Mouse (Mus musculus) c-Kit-positive CD71-negative TER-119-negative erythroid progenitor cells, embryonic 14.5 days (primary cell): Measurements from ENCODE around the gene Kctd21.

Source experiments
- DNase-seq: peaks from one replicate; pipeline ENCODE4 v3.0.0-alpha.2; 2013; ENCODE audit warnings: low read depth

Gene Kctd21

DNA sequence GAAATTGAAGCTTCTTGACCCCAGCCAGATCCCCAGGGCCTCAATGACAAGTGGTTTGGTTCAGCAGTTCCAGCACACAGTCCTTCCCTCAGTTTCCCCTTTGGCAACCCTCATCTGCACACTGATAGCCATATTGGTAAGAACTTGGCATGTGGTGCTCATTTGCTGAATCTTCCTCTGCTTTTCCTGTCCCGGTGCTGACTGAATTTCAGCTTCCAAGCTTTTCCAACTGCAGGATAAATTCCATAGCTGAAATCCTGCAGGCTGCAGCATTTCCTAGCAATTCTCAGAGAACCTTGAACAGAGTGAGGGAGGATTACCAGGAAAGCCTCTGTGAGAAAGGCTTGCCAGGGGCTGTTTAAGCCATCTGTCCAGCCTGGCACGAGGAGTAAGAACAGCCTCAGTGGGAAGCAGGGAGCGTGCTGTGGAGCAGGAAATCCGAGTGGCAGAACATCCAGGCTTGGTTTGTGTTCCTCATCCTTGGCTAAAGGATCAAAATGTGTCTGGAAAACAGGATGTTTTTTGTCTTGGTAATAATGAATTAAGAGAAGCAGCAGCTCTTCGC is 54.8 kb downstream of the Kctd21 start:
- DNase-seq: no peak

DNA sequence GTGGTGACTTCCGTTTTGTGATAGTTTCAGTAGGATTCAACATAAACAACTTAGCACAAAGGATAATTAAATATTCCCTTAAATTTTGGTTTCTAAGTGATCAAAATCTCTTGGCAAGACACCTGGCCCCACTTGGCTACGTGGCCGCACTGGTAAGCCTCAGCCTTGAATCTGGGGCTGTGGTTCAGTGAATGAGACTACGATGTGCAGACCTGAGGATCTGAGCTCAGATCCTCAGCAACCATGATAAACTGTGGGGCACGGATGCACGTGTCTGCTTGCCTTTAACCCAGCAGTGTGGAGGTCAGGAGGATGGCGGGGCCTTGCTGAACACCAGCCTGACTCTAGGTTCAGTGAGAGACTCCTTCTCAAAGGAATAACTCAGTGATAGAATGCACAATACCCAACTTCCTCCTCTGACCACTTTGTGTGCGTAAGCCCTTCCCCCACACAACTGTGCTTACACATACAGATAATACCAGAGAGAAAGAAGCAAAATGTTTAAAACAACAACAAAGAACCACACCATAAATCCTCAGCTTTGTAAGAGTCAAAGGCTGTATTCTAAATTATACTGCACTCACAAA is 55.5 kb downstream of the Kctd21 start:
- DNase-seq: no peak

GRCm38 (mm10) chr7:97388541-97388940 is 56.4 kb downstream of the Kctd21 start:
- no peak for DNase-seq

DNA sequence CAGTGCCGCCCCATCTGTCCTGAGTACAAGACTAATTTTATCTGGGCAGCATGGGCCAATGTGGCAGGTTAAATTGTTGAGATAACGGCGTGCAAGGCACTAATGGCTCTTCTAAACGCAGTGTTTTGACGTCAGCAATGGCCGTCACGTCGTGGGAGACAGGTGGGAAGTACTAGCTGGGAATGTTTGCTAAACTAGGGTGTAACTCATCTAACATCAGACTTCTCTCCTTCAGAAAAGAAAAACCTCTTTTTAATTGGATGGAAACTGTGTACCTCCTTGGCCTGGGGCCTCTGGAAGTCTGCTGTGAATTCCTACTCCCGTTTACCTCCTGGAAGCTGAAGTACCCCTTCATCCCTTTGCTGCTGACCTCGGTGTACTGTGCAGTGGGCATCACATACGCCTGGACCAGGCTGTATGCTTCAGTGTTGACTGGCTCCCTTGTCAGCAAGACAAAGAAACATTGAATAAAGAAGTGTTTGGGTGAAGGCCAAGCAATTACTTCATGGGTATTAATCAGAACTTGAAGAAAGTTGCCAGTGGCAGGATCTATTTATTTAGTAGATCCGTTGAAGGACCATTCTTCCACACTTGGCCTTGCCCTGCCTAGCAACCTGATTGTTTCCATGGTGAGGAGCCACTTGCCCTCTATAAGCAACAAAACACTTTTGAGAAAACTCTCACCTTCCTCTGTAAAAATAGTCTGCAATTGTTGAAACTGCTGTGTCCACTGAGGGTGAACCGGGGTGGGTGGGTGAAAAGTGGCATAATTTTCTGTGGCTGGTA is 59.4 kb downstream of the Kctd21 start:
- no peak for DNase-seq

- DNase-seq: no peak
These were observed 59.9 kb downstream of the Kctd21 start for GRCm38 (mm10) chr7:97392079-97392445.

DNA sequence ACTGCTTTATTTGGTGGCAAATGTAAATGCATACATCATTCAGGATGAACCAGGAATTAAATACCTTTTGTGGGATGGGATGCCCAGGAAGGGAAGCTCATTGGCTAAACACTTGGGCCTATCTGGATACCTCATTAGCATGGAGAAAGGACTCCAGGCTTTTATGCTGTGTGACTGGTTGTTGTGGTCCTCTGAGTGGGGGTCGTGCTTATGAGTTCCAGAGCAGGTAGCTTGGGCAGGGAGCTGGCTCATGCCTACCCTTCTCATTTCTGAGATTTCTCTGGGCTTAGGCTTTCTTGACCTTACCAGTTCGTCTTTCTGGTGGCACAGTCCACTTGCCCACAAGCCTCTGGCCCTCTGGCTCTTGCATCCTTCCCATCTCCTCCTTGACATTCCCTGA is 62.2 kb downstream of the Kctd21 start:
- DNase-seq: no peak

DNA sequence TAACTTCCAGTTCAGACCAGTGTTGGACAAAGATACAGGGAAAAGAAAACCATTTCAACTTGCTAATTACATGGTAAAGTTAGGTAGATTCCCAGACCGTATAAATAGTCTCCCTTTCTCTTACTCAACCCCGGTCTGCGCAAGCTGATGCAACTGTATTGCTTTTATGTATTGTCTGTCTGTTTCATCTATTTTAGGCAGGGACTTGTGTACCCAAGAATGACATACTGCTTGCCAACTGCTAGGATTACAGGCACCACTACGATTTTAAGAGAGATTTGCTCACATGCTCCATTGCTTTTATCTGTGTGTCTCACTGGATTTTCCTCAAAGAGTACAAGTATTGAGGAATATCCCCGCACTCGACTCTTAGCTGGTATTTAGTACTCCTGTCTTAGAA is 66.8 kb downstream of the Kctd21 start:
- no peak for DNase-seq
